Mouse (Mus musculus) naive thymus-derived CD4-positive, alpha-beta T cell, adult 5 months (primary cell): ENCODE measurements around the gene Plin4. TPM values are rescaled to one million over a fixed set of nuclear protein-coding genes. Genes with fewer than 3 reads are reported as not detected.

ENCODE experiments used
- polyA plus RNA-seq: library from polyadenylated mRNA; unstranded; fragments of 100-300 nt; shearing (Covaris generic); gene quantifications from one replicate; pipeline ENCODE4 v1.2.1, GENCODE M21; 2017

The Plin4 gene
- polyA plus RNA-seq, result not detected

GRCm38 (mm10) chr17:56109219-56110051, at the start of gene Plin4:
Plin4 (minus strand) TSS chr17:56109803.

DNA sequence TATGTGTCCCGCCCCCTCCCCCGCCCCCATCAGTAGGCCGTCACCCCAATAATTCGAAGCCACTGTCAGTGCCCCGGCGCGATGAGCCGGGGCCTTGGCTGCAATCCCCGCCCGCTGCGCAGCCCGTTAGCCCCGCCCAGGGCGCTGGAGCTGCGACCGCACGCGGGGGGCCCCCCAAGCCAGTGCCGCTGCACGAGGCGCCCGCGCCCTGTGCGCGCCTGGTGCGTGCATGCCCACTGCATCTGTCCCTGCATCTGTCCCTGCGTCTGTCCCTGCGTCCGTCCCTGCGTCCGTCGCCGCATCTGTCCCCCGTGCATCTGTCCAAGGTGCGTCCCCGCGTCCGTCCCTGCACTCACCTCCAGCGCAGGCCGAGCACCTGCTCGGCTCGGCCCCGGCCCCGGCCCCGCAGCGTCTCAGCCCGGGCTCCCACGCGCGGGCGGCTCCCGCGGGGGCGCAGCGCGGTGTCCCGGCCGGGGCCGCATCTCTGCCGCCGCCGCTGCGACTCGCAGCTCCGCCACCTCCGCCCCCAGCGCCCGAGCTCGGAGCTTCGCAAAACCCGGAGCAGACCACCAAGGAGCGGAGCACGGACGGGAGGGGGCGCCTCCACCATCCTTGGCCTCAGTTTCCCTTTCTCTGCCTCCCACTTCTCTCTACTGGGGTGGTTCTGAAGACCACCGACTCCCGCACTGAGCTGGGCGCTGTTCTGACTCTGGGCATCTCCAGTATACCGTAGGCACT, 30.4 kb upstream of the Plin4 start, which contains the start of gene Sema6b:
Sema6b (minus strand) TSS at position 486 of the 738 bp plus-strand sequence.

DNA sequence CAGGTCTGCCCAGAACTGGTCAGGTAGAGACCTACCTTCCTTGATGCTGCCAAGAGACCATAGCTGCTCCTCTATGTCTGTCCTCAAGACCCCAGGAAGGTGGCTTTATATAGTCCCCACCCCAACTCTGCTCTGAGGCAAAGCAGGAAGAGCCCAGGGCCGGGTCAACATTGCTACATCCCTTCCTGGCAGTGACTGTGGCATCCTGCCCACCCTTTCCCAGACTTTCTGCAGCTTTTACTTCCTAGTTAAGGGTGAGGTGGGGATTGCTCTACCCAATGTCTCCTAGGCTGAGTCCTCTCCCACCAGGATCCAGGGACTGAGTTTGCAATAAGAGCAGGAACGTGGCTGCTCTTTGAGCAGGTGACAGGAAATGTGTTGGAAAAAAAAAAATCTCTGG, 12.2 kb upstream of the Plin4 start, which contains the start of gene Lrg1:
Lrg1 (minus strand) TSS at position 176 of the 400 bp plus-strand sequence.

GRCm38 (mm10) chr17:56117251-56117710, 7.7 kb upstream of the Plin4 start, which contains the start of gene Plin5:
Plin5 (minus strand) TSS chr17:56117596.

DNA sequence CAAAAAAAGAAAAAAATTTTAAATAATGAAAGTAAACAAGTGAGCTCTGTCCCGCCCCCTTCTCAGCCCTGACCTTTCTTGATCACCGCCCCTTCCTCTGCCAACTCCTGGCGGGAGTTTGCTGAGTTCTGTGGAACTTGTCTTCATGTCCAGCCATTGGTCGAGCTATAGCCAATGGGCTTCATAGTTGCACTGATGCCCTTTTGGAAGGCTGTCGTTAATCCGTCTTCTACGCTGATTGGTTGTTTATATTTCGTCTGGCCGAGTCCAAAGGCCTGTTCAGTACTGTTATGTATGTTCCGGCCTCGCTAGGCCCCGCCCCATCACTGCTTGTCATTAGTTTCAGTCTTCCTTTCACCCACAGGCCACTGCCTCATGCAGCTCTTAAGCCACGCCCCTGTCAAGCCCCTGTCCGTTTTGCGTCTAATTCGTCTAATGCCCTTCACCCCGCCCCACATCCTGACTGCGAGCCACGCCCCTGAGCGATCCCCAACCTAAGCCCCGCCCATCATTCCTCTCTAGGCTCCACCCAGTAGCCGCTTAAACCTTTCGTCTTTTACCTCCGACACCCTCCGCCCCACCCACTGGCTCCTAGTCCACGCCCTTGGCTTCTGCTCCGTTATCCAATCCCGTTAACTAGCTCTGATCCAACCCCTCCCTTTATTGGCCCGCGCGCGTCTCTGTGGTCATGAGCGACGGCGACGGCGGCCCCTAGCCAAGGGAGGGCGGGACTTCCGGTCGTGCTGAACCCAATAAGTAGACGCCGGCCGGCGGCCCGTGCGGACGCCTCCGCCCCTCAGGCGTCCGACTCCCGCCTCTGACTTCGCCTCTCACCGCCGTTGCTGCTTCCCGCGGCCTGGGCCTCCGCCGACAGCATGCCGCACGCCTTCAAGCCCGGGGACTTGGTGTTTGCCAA, 30.5 kb downstream of the Plin4 start, which contains the start of gene Hdgfl2:
Hdgfl2 (plus strand) TSS at position 755 of the 916 bp plus-strand sequence.

DNA sequence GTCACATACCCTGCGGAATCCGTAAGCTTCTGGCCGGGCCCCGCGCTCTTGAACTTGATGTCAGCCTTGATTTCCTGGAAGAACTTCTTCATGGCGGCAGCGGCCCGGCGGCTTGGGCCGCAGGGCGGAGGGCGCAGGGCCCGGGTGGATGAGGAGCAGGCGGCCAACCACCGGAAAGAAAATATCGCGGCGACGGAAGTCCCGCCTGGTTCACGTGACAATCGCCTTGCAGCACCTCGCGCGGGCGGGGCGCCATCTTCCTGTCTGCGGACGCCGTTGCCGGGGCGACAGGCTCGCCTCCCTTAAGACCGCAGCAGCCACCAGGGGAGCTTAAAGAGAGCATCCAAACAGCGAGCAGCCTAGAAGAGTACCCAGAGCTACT, 34.8 kb downstream of the Plin4 start, which contains the start of gene Ubxn6:
Ubxn6 (minus strand) TSS at position 202 of the 382 bp plus-strand sequence.

Other genes with a start within 250 kb of the Plin4 start
- 11.7 TPM for gene Zfp119a, start 230.9 kb downstream of the Plin4 start, polyA plus RNA-seq
- gene Zfp959, start 217.7 kb downstream of the Plin4 start, polyA plus RNA-seq, result 36.8 TPM
- 6.5 TPM for gene Zfp119b, start 160.3 kb downstream of the Plin4 start, polyA plus RNA-seq
- not detected for gene Ebi3, start 157.2 kb downstream of the Plin4 start, polyA plus RNA-seq
- gene Yju2, start 150.7 kb downstream of the Plin4 start, polyA plus RNA-seq, result 44.7 TPM
- gene Shd, start 139.3 kb downstream of the Plin4 start, polyA plus RNA-seq, result not detected
- gene Fsd1, start 123.3 kb downstream of the Plin4 start, polyA plus RNA-seq, result not detected
- gene Stap2, start 104.2 kb downstream of the Plin4 start, polyA plus RNA-seq, result 0.77 TPM
- 122 TPM for gene Mpnd, start 104.1 kb downstream of the Plin4 start, polyA plus RNA-seq
- gene Sh3gl1, start 73.2 kb downstream of the Plin4 start, polyA plus RNA-seq, result 155 TPM
- gene Chaf1a, start 69.4 kb downstream of the Plin4 start, polyA plus RNA-seq, result 1.1 TPM
- 74.5 TPM for gene Ubxn6, start 34.8 kb downstream of the Plin4 start, polyA plus RNA-seq
- gene Hdgfl2, start 30.2 kb downstream of the Plin4 start, polyA plus RNA-seq, result 159 TPM
- not detected for gene Plin5, start 7.8 kb upstream of the Plin4 start, polyA plus RNA-seq
- not detected for gene Lrg1, start 12.2 kb upstream of the Plin4 start, polyA plus RNA-seq
- not detected for gene Sema6b, start 30.5 kb upstream of the Plin4 start, polyA plus RNA-seq
- 21.5 TPM for gene Tnfaip8l1, start 52.7 kb upstream of the Plin4 start, polyA plus RNA-seq
- gene Mydgf, start 74.1 kb upstream of the Plin4 start, polyA plus RNA-seq, result 44.1 TPM
- 44.3 TPM for gene Dpp9, start 109.1 kb upstream of the Plin4 start, polyA plus RNA-seq
- 12.8 TPM for gene Fem1a, start 147.0 kb upstream of the Plin4 start, polyA plus RNA-seq
- gene Ticam1, start 167.0 kb upstream of the Plin4 start, polyA plus RNA-seq, result 2.0 TPM
- 9.7 TPM for gene Plin3, start 183.1 kb upstream of the Plin4 start, polyA plus RNA-seq
- not detected for gene Arrdc5, start 190.5 kb upstream of the Plin4 start, polyA plus RNA-seq
- 2.9 TPM for gene Uhrf1, start 193.5 kb upstream of the Plin4 start, polyA plus RNA-seq
- gene Kdm4b, start 216.3 kb upstream of the Plin4 start, polyA plus RNA-seq, result 72.1 TPM